Mouse (Mus musculus) liver, adult 2 months (tissue): ENCODE measurements around the gene Dcdc2b. TPM values are rescaled to one million over a fixed set of nuclear protein-coding genes. Genes with fewer than 3 reads are reported as not detected.

Experiments used
- DNase-seq: peaks from one replicate; pipeline ENCODE4 v3.0.0-alpha.2; 2011; ENCODE audit warnings: low read depth, low spot score; ENCODE audit errors: extremely low read depth
- H3K27ac ChIP-seq: fragments of 200-500 bp; replicated peaks from 2 replicates; pipeline ENCODE4 v1.5.1; 2012; ENCODE audit warnings: low read depth, mild to moderate bottlenecking, control low read depth, inconsistent platforms, low read length; ENCODE audit not compliant: insufficient read depth
- H3K27me3 ChIP-seq: fragments of 200-500 bp; 2 replicates; pipeline ENCODE4 v1.6.1; 2012; ENCODE audit warnings: mild to moderate bottlenecking, moderate library complexity, low read length, inconsistent platforms; ENCODE audit not compliant: control insufficient read depth, insufficient read depth
- H3K36me3 ChIP-seq: fragments of 200-500 bp; 2 replicates; pipeline ENCODE4 v1.6.1; 2012; ENCODE audit warnings: low read length, inconsistent platforms; ENCODE audit not compliant: control insufficient read depth, insufficient read depth
- H3K4me1 ChIP-seq: fragments of 200-500 bp; 2 replicates; pipeline ENCODE4 v1.6.1; 2011; ENCODE audit warnings: low read length; ENCODE audit not compliant: control insufficient read depth, insufficient read depth
- H3K4me3 ChIP-seq: fragments of 200-500 bp; 2 replicates; pipeline ENCODE4 v1.5.1; 2011; ENCODE audit warnings: low read depth, mild to moderate bottlenecking, control low read depth, low read length, moderate library complexity; ENCODE audit not compliant: insufficient read depth
- H3K79me2 ChIP-seq: fragments of 200-500 bp; 2 replicates; pipeline ENCODE4 v1.6.1; 2012; ENCODE audit warnings: inconsistent platforms, mild to moderate bottlenecking, low read length, moderate library complexity; ENCODE audit not compliant: control insufficient read depth, insufficient read depth
- H3K9ac ChIP-seq: fragments of 200-500 bp; 2 replicates; pipeline ENCODE4 v1.6.1; 2012; ENCODE audit warnings: low read depth, mild to moderate bottlenecking, control low read depth, inconsistent platforms, low read length
- CTCF ChIP-seq: fragments of 200-500 bp; IDR thresholded peaks from 2 replicates; pipeline ENCODE4 v1.5.1; 2011; ENCODE audit warnings: low read depth, low read length, control low read depth
- POLR2A ChIP-seq: fragments of 200-500 bp; IDR thresholded peaks from 2 replicates; pipeline ENCODE4 v1.6.1; 2011; ENCODE audit warnings: low read length, control low read depth; ENCODE audit not compliant: insufficient read depth; ENCODE audit errors: extremely low read depth
- WGBS: fragments of 180-500 bp; shearing (Covaris S2); methylation state at CpG from one replicate; pipeline ENCODE4 v1.1.7; 2018; 5-methylcytosine and 5-hydroxymethylcytosine counted together
- polyA plus RNA-seq: library from polyadenylated mRNA; depleted of rRNA; stranded (reverse); fragments of >200 nt; gene quantifications from 2 replicates; pipeline ENCODE4 v1.2.3, GENCODE M21; 2012
- total RNA-seq: library from RNA; depleted of rRNA; stranded (reverse); fragments of >200 nt; gene quantifications from 2 replicates; pipeline ENCODE4 v1.2.3, GENCODE M21; 2014

Dcdc2b gene
- total and polyA plus RNA-seq, 2 experiments: 1.3 to 1.6 TPM

DNA sequence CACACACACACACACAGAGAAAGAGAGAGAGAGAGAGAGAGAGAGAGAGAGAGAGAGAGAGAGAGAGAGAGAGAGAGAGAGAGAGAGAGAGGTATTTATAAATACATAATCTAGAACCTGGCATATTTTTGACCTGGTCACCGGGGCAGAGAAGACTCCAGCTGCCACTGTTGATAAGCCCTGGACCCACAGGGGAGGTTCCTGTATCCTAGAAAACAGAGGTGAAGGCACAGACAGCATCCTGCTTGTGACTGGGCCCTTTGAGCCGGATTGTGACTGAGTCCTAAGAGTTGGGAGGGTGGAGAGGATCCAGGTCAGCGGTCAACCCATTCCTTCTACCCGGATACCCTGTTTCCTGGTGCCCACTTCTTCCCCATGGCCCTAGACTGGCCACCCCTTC is 25.2 kb downstream of the Dcdc2b start:
- no peak for DNase-seq
- Histone ChIP-seq H3K9ac (no peak overlapping the region), H3K4me1 (no peaks in the 10 kb centered on the region)

GRCm38 (mm10) chr4:129586943-129587342 is 27.1 kb downstream of the Dcdc2b start:
- Histone ChIP-seq H3K9ac (no peak overlapping the region), H3K27me3 (no peaks in the 10 kb centered on the region), H3K4me3 (no peak overlapping the region), H3K4me1 (no peaks in the 10 kb centered on the region), H3K36me3 (peaks cover 8% of the 10 kb centered on the region; the same call in 1 of the 2 replicates), H3K27ac (no peak overlapping the region), H3K79me2 (no peaks in the 10 kb centered on the region)
- TF ChIP-seq POLR2A (no peak), CTCF (no peak)
- 71% methylated on average over 1 of the region's 1 CpGs for WGBS
- DNase-seq: no peak

More for the DNA sequence above, 25.2 kb downstream of the Dcdc2b start:
- H3K27me3 ChIP-seq: no peaks in the 10 kb centered on the region
- TF ChIP-seq CTCF (no peak), POLR2A (no peak)
- H3K4me3 ChIP-seq: no peak overlapping the region
- no peak overlapping the region for H3K27ac ChIP-seq
- peaks cover 20% of the 10 kb centered on the region for H3K36me3 ChIP-seq
- 80% methylated on average over 4 of the region's 4 CpGs for WGBS
- no peaks in the 10 kb centered on the region for H3K79me2 ChIP-seq

DNA sequence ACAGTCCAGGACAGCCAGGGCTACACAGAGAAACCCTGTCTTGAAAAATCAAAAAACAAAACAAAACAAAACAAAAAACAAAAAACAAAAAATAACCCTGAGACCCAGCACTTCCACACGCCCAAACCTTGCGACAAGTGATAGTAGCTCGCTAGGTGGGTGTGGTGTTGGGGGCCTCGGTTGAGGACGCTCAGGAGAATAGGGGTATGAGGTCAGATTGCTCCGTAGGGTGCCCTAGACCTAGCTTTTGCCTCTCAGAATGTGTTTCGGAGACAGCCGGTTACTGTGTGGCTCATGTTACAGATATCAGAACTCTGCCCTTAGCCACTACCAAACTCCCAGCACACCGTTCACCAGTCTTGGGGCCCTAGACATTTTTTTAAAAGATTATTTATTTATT is 28.3 kb downstream of the Dcdc2b start:
- TF ChIP-seq CTCF (no peak), POLR2A (no peak)
- Histone ChIP-seq H3K27me3 (no peaks in the 10 kb centered on the region), H3K4me3 (no peak overlapping the region), H3K9ac (no peak overlapping the region), H3K36me3 (no peaks in the 10 kb centered on the region), H3K79me2 (no peaks in the 10 kb centered on the region), H3K27ac (no peak overlapping the region), H3K4me1 (no peaks in the 10 kb centered on the region)
- no peak for DNase-seq
- WGBS: 93% methylated on average over 9 of the region's 9 CpGs

- no peaks in the 10 kb centered on the region for H3K36me3 ChIP-seq
- TF ChIP-seq CTCF (peak; percentile 87), POLR2A (no peak)
- H3K4me1 ChIP-seq: no peaks in the 10 kb centered on the region
- H3K4me3 ChIP-seq: peak overlapping the region; percentile 56
- no peaks in the 10 kb centered on the region for H3K79me2 ChIP-seq
- H3K27ac ChIP-seq: peak overlapping the region; percentile 49
- WGBS: 1% methylated on average over 36 of the region's 36 CpGs
- no peaks in the 10 kb centered on the region for H3K27me3 ChIP-seq
- DNase-seq: peak; percentile 67
- peak overlapping the region; percentile 35 for H3K9ac ChIP-seq
These were observed 29.0 kb downstream of the Dcdc2b start for GRCm38 (mm10) chr4:129584884-129585608.

GRCm38 (mm10) chr4:129584370-129584769 is 29.7 kb downstream of the Dcdc2b start:
- Histone ChIP-seq H3K4me1 (no peaks in the 10 kb centered on the region), H3K36me3 (no peaks in the 10 kb centered on the region), H3K9ac (no peak overlapping the region), H3K4me3 (no peak overlapping the region), H3K27me3 (no peaks in the 10 kb centered on the region), H3K79me2 (no peaks in the 10 kb centered on the region), H3K27ac (no peak overlapping the region)
- DNase-seq: no peak
- TF ChIP-seq POLR2A: no peak
- 57% methylated on average over 1 of the region's 1 CpGs for WGBS

GRCm38 (mm10) chr4:129582251-129582650 is 31.8 kb downstream of the Dcdc2b start:
- no peak overlapping the region for H3K9ac ChIP-seq
- H3K4me1 ChIP-seq: no peaks in the 10 kb centered on the region
- H3K79me2 ChIP-seq: no peaks in the 10 kb centered on the region
- no peaks in the 10 kb centered on the region for H3K36me3 ChIP-seq
- TF ChIP-seq CTCF (no peak), POLR2A (no peak)
- DNase-seq: no peak
- WGBS: 86% methylated on average over 1 of the region's 1 CpGs
- H3K4me3 ChIP-seq: no peak overlapping the region
- H3K27ac ChIP-seq: no peak overlapping the region
- H3K27me3 ChIP-seq: no peaks in the 10 kb centered on the region
